Mouse (Mus musculus) embryonic facial prominence, embryonic 14.5 days (tissue): ENCODE measurements around the gene Unc119b. TPM values are rescaled to one million over a fixed set of nuclear protein-coding genes. Genes with fewer than 3 reads are reported as not detected.
"Not testable (repeated sequence)": the region's sequence is repeated elsewhere in the genome, so short reads cannot be mapped to it uniquely, and the experiment has no call there.

Experiments used
- ATAC-seq: fragments of 200-750 bp; cut with Nextera tagmentation; 2 replicates; pipeline ENCODE4 v1.8.0; 2017; ENCODE audit warnings: low read depth, moderate number of reproducible peaks, moderate TSS enrichment
- DNase-seq: peaks from one replicate; pipeline ENCODE4 v3.0.0-alpha.2; 2015; ENCODE audit warnings: low spot score
- H3K27ac ChIP-seq: fragments of 300-500 bp; sonication (generic); replicated peaks from 2 replicates; pipeline ENCODE4 v1.5.1; 2014; ENCODE audit warnings: low read depth, mild to moderate bottlenecking, low read length, moderate library complexity
- H3K27me3 ChIP-seq: fragments of 300-500 bp; sonication (generic); replicated peaks from 2 replicates; pipeline ENCODE4 v1.6.1; 2014; ENCODE audit warnings: low read length; ENCODE audit not compliant: control insufficient read depth, insufficient read depth
- H3K36me3 ChIP-seq: fragments of 300-500 bp; sonication (generic); 2 replicates; pipeline ENCODE4 v1.6.1; 2014; ENCODE audit warnings: low read length, mixed read lengths; ENCODE audit not compliant: control insufficient read depth, insufficient read depth
- H3K4me1 ChIP-seq: fragments of 300-500 bp; sonication (generic); 2 replicates; pipeline ENCODE4 v1.6.1; 2014; ENCODE audit warnings: antibody characterized with exemption, low read length; ENCODE audit not compliant: control insufficient read depth, insufficient read depth
- H3K4me2 ChIP-seq: fragments of 300-500 bp; sonication (generic); 2 replicates; pipeline ENCODE4 v1.6.1; 2014; ENCODE audit warnings: low read depth, mild to moderate bottlenecking, low read length, moderate library complexity, mixed read lengths
- H3K4me3 ChIP-seq: fragments of 300-500 bp; sonication (generic); 2 replicates; pipeline ENCODE4 v1.5.1; 2014; ENCODE audit warnings: low read depth, mild to moderate bottlenecking, low read length
- H3K9ac ChIP-seq: fragments of 300-500 bp; sonication (generic); 2 replicates; pipeline ENCODE4 v1.6.1; 2014; ENCODE audit warnings: low read depth, mild to moderate bottlenecking, low read length, moderate library complexity, mixed read lengths
- H3K9me3 ChIP-seq: fragments of 300-500 bp; sonication (generic); 2 replicates; pipeline ENCODE4 v1.6.1; 2016; ENCODE audit warnings: low read length; ENCODE audit not compliant: control insufficient read depth
- WGBS: fragments of 180-500 bp; shearing (Covaris S2); extraction: QIAGEN DNeasy Blood & Tissue Kit; methylation state at CpG from one replicate; pipeline ENCODE4 v1.1.7; 2014; 5-methylcytosine and 5-hydroxymethylcytosine counted together
- polyA plus RNA-seq: library from polyadenylated mRNA; unstranded; fragments of >200 nt; fragmentation: Nextera tagmentation; extraction: Ambion mirVana; gene quantifications from 2 replicates; pipeline ENCODE4 v1.2.1, GENCODE M21; 2014

The Unc119b gene
- polyA plus RNA-seq, 1 experiment from 2014 or later, result 32.2 TPM

DNA sequence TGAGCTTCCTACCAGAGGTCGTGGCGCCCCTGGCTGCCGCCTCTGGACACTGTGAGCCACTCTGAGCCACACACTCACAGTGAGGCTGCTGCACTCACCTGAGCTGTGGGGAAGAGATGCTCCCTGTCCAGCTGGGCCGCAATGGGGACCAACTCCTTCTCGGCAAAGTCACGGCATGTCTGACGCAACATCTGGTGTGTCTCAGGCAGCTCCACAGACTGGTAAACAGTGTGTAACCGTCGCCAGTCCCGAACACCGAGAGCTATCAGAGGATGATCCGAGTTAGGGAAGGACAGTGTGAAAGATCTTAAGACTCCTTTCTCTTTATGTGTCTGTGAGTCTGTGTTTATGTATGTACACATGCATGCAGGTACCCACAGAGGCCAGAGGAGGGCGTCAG is 17.3 kb downstream of the Unc119b start:
- ATAC-seq (no peak), DNase-seq (no peak)
- 92% methylated on average over 13 of the region's 13 CpGs for whole genome bisulfite sequencing
- Histone ChIP-seq H3K9me3 (no peaks in the 10 kb centered on the region), H3K4me2 (no peak overlapping the region), H3K4me1 (no peaks in the 10 kb centered on the region), H3K9ac (no peak overlapping the region), H3K27me3 (no peaks in the 10 kb centered on the region), H3K36me3 (peaks cover 38% of the 10 kb centered on the region), H3K4me3 (no peak overlapping the region), H3K27ac (no peak overlapping the region)

DNA sequence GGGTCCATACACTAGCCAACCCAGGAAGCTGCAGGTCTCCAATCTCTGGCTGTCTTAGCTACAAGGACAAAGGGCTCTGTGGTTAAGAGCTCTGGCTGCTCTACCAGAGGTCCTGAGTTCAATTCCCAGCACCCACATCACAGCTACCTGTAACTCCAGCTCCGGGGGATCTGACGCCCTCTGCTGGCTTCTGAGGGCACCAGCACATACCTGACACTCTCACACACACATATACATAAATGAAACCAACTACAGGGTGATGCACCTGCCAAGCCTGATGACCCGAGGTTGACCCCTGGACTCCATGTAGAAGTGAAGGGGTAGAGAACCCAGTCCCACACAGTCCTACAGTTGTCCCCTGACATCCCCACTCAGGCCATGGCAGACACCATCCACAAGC is 18.3 kb downstream of the Unc119b start:
- no peaks in the 10 kb centered on the region for H3K4me1 ChIP-seq
- H3K27me3 ChIP-seq, result no peaks in the 10 kb centered on the region
- H3K9me3 ChIP-seq, result no peaks in the 10 kb centered on the region
- DNase-seq (no peak), ATAC-seq (no peak)
- H3K36me3 ChIP-seq, result peaks cover 44% of the 10 kb centered on the region
- H3K9ac ChIP-seq, result no peak overlapping the region
- 86% methylated on average over 3 of the region's 3 CpGs for WGBS
- no peak overlapping the region for H3K4me3 ChIP-seq
- no peak overlapping the region for H3K4me2 ChIP-seq
- no peak overlapping the region for H3K27ac ChIP-seq

DNA sequence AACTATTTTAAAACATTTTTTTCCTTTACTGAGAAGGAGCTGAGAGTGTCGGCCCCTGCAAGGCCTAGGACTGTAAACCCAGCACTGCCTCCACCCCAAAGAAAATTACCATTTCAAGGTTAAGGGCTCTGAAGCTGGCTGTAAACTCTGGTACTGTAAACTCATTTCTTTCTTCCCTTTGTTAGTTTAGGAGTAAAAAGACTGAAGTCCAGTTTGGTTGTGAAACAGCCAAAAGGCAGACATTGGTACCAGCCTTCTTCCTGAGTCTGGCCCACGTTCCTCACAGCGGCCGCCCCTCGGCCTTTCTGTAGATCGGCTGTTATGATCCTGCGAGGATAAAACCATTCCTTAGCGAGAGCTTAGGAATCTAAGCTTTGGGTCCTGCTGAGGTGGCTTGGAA is 20.3 kb downstream of the Unc119b start:
- H3K9ac ChIP-seq, result no peak overlapping the region
- 94% methylated on average over 8 of the region's 8 CpGs for WGBS
- no peaks in the 10 kb centered on the region for H3K9me3 ChIP-seq
- H3K36me3 ChIP-seq, result peaks cover 53% of the 10 kb centered on the region
- no peak overlapping the region for H3K4me2 ChIP-seq
- H3K4me1 ChIP-seq, result no peaks in the 10 kb centered on the region
- H3K27me3 ChIP-seq, result no peaks in the 10 kb centered on the region
- no peak overlapping the region for H3K4me3 ChIP-seq
- ATAC-seq, result no peak
- no peak for DNase-seq
- H3K27ac ChIP-seq, result no peak overlapping the region

GRCm38 (mm10) chr5:115113244-115113643 is 21.5 kb downstream of the Unc119b start:
- H3K36me3 ChIP-seq, result peaks cover 55% of the 10 kb centered on the region
- no peak overlapping the region for H3K27ac ChIP-seq
- H3K9ac ChIP-seq, result no peak overlapping the region
- DNase-seq (no peak), ATAC-seq (no peak)
- H3K27me3 ChIP-seq, result no peaks in the 10 kb centered on the region
- no peak overlapping the region for H3K4me2 ChIP-seq
- H3K9me3 ChIP-seq, result no peaks in the 10 kb centered on the region
- H3K4me1 ChIP-seq, result no peaks in the 10 kb centered on the region
- WGBS, result 96% methylated on average over 12 of the region's 12 CpGs
- no peak overlapping the region for H3K4me3 ChIP-seq

GRCm38 (mm10) chr5:115111156-115111555 is 23.6 kb downstream of the Unc119b start:
- no peaks in the 10 kb centered on the region for H3K27me3 ChIP-seq
- 82% methylated on average over 8 of the region's 8 CpGs for WGBS
- no peak overlapping the region for H3K4me2 ChIP-seq
- ATAC-seq (no peak), DNase-seq (no peak)
- H3K4me3 ChIP-seq, result no peak overlapping the region
- peaks cover 40% of the 10 kb centered on the region for H3K36me3 ChIP-seq
- H3K9ac ChIP-seq, result no peak overlapping the region
- no peaks in the 10 kb centered on the region for H3K4me1 ChIP-seq
- H3K9me3 ChIP-seq, result no peaks in the 10 kb centered on the region
- no peak overlapping the region for H3K27ac ChIP-seq

- peaks cover 37% of the 10 kb centered on the region for H3K36me3 ChIP-seq
- not testable (repeated sequence) for DNase-seq, ATAC-seq, H3K4me1 ChIP-seq, H3K4me2 ChIP-seq, H3K4me3 ChIP-seq, H3K9ac ChIP-seq, H3K9me3 ChIP-seq, H3K27ac ChIP-seq, H3K27me3 ChIP-seq
- WGBS, result 94% methylated on average over 23 of the region's 23 CpGs
Measured at GRCm38 (mm10) chr5:115103253-115103652, 31.5 kb downstream of the Unc119b start.

DNA sequence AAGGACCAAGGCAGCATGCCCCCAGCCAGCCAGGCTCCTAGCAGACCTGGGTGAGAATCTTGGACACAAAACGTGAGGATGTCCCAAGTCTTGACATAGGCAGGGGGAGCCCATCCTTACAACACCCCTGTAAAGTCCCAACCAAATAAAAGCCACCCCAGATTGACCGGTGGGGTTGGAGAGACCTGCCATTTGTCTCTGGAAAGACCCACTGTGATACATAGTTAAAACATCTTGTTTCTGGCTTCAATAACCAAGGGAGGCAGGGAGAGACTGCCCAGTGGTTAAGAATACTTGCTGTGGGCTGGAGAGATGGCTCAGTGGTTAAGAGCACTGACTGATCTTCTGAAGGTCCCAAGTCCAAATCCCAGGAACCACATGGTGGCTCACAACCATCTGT is 32.5 kb downstream of the Unc119b start:
- 83% methylated on average over 2 of the region's 2 CpGs for WGBS
- ATAC-seq (no peak), DNase-seq (no peak)
- Histone ChIP-seq H3K27me3 (no peaks in the 10 kb centered on the region), H3K4me3 (no peak overlapping the region), H3K9me3 (no peaks in the 10 kb centered on the region), H3K36me3 (peaks cover 48% of the 10 kb centered on the region), H3K27ac (no peak overlapping the region), H3K4me2 (no peak overlapping the region), H3K4me1 (no peaks in the 10 kb centered on the region), H3K9ac (no peak overlapping the region)

GRCm38 (mm10) chr5:115100473-115100872 is 34.3 kb downstream of the Unc119b start:
- H3K36me3 ChIP-seq, result peaks cover 65% of the 10 kb centered on the region

DNA sequence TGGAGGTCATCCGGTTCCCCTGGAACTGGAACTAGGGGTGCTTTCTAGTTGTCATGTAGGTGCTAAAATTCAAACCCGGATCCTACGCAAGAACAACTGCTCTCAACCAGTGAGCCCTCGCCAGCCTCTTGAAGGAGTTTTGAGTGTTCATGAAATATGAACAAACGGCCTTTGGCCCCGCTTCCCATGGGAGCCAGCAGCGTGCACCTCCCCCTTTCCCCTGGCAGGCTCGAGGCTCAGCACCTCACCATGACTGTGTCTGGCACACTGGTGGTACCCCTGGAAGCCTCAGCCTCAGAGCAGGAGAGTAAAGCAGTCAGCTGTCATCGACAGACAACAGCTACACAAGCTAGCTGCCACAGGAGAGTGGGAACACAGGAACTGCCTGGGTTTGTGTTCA is 34.8 kb downstream of the Unc119b start:
- H3K4me2 ChIP-seq, result no peak overlapping the region
- no peaks in the 10 kb centered on the region for H3K27me3 ChIP-seq
- H3K27ac ChIP-seq, result no peak overlapping the region
- no peaks in the 10 kb centered on the region for H3K4me1 ChIP-seq
- WGBS, result 83% methylated on average over 9 of the region's 9 CpGs
- ATAC-seq, result no peak
- H3K9ac ChIP-seq, result no peak overlapping the region
- DNase-seq, result no peak
- H3K4me3 ChIP-seq, result no peak overlapping the region
- no peaks in the 10 kb centered on the region for H3K9me3 ChIP-seq
- peaks cover 70% of the 10 kb centered on the region for H3K36me3 ChIP-seq

More at GRCm38 (mm10) chr5:115100473-115100872, 34.3 kb downstream of the Unc119b start:
- no peak overlapping the region for H3K27ac ChIP-seq
- H3K4me3 ChIP-seq, result no peak overlapping the region
- H3K9ac ChIP-seq, result no peak overlapping the region
- no peaks in the 10 kb centered on the region for H3K9me3 ChIP-seq
- ATAC-seq (0 out of 2 replicates have a peak, but pooled peaks have one; percentile 20), DNase-seq (no peak)
- H3K4me2 ChIP-seq, result no peak overlapping the region
- H3K27me3 ChIP-seq, result no peaks in the 10 kb centered on the region
- WGBS, result 76% methylated on average over 6 of the region's 6 CpGs
- H3K4me1 ChIP-seq, result no peaks in the 10 kb centered on the region
